Mouse (Mus musculus) regulatory T cell (primary cell): ENCODE results near the gene Neurl4.

Experiments used
- in situ Hi-C: fragments of 300-600 bp; cut with MboI, MseI; formaldehyde crosslinking; loops from one replicate; pipeline ENCODE4 v1.15.1; 2025; ENCODE audit warnings: high pct_unique_total_duplicates

The Neurl4 gene

DNA sequence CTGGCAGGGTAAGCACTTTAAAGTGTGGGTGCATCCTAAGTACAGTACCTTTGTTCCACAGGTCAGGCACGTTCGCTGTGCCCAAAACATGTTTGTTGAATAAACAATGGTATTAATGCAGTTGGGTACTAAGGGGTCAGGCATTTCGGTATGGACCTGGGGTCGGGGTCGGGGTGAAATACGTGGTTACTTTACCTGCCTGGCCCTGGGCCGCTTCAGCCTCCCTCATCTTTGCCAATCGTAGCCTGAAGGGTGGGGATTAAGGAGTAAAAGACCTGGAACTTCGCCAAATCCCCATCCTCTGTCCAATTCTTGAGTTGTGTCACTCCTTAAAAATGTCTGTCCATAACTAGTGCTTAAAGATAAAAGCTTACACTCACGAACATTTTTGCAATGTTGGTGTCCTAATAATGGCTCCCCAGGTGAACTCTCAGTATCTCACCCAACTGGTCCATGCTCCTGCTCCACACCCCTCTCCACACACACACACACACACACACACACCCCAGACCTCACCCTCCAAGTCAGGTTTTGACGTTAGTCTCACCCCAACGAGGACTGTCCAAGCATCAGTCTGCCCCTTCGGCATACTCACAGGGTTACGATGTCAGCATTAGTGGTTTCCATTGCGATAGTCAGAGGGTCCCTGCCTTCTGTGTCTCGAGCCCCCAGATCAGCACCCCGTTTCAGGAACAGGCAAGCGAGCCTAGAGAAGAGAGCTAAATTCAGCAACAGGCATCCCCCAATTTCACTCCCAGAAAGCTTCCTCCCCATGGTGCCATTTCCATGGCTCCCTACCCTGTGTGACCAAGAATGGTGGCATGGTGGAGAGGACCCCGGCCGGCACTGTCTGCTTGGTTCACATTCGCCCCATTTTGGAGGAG lies 18.8 kb upstream of the Neurl4 start:
- in situ Hi-C loops, result no loop called here

GRCm38 (mm10) chr11:69883066-69883465 lies 17.8 kb upstream of the Neurl4 start:
- in situ Hi-C loops, result no loop called here

DNA sequence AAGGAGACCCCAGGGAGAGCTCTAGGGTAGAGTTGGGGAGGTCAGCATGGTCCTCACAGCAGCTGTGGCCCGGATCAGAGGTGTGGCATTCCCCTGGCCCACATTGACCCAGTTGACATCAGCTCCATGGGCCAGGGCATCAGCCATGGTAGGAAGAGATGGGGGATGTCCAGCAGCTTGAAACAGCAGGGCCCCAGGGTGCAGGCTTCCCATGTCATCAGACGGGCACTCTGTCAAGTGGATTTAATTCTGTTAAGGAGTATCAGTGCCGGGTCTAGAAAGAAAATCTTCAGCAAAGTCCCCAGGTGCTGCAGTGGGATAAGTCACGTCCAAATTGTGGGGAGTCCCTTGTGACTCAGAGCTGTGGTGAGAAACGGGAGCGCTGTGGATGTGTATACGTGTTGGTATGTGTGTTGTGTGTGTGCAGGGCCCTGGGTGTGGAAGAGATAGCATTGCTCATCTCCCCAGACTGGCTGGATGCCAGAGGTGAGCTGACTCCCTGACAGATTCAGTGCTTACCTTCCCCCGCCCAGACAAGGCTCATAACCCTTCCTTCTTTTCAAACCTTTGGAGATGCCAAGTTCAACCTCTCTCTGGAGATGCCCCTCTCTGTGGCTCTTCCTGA lies 17.2 kb upstream of the Neurl4 start:
- in situ Hi-C loops, result no loop called here

DNA sequence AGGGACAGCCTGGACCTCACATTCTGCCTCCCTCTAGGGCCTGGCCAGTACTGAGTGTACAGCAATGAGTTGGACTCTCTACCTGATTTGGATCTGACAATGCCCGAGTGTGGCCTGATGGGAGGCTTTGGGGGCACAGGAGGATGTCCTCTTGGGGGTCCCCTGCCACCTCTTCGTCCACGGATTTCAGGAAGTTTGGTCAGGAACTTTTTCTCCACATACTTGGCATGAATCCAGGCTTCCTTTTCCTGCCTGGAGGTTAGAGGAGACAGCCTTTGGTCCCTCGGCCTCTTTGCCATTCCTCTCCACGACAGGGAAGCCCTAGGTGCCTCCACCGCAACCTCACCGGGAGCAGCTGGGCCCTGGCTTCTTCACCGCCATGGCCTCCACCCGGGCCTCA lies 16.6 kb upstream of the Neurl4 start:
- in situ Hi-C loops, result no loop called here

GRCm38 (mm10) chr11:69884663-69885062 lies 16.2 kb upstream of the Neurl4 start:
- in situ Hi-C loops, result no loop called here

- in situ Hi-C loops, result no loop called here
Observed at GRCm38 (mm10) chr11:69886907-69887635, 13.8 kb upstream of the Neurl4 start.

DNA sequence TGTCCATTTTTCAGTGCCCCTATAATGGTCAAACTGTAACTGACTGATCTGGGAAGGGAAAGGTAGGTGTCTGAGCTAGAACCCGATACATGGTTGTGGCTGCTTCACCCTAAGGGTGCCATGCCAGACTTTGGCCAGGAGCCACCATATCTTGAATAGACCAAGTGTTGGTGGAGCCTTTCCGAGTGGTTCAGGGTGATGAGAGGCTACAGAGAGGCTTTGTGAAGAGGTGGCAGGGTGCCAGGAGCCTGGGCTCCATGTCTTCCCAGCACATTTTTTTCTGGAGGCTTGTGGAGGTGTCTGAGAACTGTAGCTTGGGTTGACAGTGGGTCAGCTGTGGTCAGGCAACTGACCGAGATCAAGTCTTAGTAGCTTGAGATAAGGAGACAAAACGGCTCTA lies 9.4 kb upstream of the Neurl4 start:
- in situ Hi-C loops, result loop anchor here (10.0 kb wide), 1 partner anchor 487 kb away; no protein-coding TSS in a partner anchor

DNA sequence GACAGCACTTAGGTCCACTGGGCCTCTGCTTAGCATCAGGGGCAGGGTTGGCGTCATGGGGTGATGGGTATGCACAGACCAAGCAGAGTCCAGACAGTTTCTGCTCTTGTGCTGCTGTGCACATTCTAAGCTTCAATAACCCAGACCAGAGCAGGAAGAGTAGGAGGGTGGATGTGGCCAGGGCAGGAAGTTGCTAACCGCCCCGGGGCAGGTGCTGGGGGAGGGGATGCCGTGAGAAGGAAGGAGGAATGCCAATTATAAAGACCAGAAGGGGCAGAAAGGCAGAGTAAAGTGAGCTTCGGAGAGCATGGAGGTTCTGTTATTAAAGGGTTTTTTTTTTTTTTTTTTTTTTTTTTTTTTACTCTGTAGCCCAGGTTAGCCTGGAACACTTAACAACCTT lies 6.2 kb upstream of the Neurl4 start:
- in situ Hi-C loops, result loop anchor here (10.0 kb wide), 1 partner anchor 490 kb away; no protein-coding TSS in a partner anchor

DNA sequence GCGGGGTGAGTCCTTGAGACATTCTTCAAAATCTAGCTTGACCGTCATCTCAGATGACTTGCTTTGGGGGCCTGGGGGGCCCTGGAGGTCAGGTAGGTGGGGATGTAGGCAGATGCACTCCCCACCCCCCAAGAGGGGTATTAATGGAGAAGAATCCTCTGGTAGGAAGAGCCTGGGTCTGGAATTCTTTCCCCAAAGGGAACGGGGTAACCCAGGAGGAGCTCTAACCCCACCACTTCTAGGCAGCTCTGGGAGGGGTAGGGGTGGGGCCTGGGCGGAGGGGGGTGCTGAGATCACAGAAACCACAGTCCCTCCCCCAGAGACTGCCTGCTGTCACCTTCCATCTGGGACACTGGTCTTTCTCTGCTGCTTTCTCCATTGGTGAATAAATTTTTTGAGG lies 5.6 kb upstream of the Neurl4 start, which contains the start of gene Acap1:
TSS of gene Acap1 (minus strand) at position 249 of the 400 bp plus-strand sequence.
- in situ Hi-C loops, result loop anchor here (10.0 kb wide), 1 partner anchor 490 kb away; no protein-coding TSS in a partner anchor

- in situ Hi-C loops, result loop anchor here (10.0 kb wide), 1 partner anchor 495 kb away; no protein-coding TSS in a partner anchor
Observed at GRCm38 (mm10) chr11:69899870-69900269, 1.0 kb upstream of the Neurl4 start.

GRCm38 (mm10) chr11:69901406-69901846 lies 554 bp downstream of the Neurl4 start:
- in situ Hi-C loops, result no loop called here

- in situ Hi-C loops, result no loop called here
Observed at GRCm38 (mm10) chr11:69901993-69902392, 1.1 kb downstream of the Neurl4 start.

DNA sequence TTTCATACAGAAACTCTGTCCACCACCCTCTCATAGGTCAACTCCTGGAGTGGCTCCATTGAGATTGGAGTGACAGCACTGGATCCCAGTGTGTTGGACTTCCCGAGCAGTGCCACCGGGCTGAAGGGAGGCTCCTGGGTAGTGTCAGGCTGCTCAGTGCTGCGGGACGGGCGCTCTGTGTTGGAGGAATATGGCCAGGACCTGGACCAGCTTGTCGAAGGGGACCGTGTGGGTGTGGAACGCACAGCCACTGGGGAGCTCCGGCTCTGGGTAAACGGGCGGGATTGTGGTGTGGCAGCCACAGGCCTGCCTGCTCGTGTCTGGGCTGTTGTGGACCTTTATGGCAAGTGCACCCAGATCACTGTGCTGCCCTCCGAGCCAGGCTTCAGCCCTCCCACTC lies 2.1 kb downstream of the Neurl4 start:
- in situ Hi-C loops, result no loop called here

DNA sequence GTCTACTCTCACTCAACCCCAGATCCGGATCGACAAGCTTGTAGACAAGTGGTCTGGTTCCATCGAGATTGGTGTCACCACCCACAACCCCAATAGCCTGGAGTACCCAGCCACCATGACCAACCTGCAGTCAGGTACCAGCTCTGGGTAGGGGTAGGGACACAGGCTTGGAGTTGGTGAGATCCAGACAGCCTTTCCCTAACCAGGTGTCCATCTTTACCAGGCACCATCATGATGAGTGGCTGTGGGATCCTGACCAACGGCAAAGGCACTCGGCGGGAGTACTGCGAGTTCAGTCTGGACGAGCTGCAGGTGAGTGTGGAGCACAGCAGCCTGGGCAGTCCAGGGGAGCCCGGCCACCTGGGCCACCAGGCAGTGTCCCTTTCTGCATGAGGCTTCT lies 3.4 kb downstream of the Neurl4 start:
- in situ Hi-C loops, result no loop called here

DNA sequence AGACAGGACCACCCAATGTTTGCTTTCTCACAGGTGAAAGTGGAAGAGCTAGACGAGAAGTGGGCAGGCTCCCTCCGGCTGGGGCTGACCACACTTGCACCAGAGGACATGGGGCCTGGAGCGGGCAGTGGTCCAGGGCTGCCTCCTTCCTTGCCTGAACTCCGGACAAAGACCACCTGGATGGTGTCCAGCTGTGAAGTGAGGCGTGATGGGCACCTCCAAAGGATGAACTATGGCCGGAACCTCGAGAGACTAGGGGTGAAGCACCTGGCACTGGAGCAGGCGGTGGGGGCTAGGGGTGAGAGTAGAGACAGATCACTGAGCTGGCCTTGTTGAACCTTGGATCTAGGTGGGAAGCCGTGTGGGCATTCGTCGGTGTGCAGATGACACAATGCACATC lies 7.8 kb downstream of the Neurl4 start:
- in situ Hi-C loops, result no loop called here

GRCm38 (mm10) chr11:69909174-69909573 lies 8.3 kb downstream of the Neurl4 start:
- in situ Hi-C loops, result no loop called here

GRCm38 (mm10) chr11:69910177-69910576 lies 9.3 kb downstream of the Neurl4 start:
- in situ Hi-C loops, result no loop called here

- in situ Hi-C loops, result no loop called here
Observed at GRCm38 (mm10) chr11:69910781-69911560, 10.1 kb downstream of the Neurl4 start.

DNA sequence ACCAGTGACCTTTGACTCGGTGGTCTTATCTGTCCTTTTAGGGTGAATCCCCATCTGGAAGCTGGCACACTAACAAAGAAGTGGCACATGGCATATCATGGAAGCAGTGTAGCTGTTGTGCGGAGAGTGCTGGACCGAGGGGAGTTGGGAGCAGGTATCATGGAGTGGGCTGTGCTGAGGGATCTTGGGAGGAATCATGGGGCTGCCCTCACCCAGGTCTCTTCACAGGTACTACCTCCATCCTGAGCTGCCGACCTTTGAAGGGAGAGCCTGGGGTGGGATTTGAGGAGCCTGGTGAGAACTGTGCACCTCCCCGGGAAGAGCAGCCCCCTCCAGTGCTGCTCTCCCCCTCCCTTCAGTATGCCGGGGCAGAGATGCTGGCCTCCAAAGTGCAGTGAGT lies 10.8 kb downstream of the Neurl4 start:
- in situ Hi-C loops, result no loop called here

- in situ Hi-C loops, result no loop called here
Observed at GRCm38 (mm10) chr11:69912716-69913530, 12.1 kb downstream of the Neurl4 start.
